Mouse (Mus musculus): ENCODE measurements around the gene Fgfr2. TPM values are rescaled to one million over a fixed set of nuclear protein-coding genes. Genes with fewer than 3 reads are reported as not detected.

The Fgfr2 gene
- polyA plus RNA-seq, 1 experiment from 2014 or later = 20.3 TPM

DNA sequence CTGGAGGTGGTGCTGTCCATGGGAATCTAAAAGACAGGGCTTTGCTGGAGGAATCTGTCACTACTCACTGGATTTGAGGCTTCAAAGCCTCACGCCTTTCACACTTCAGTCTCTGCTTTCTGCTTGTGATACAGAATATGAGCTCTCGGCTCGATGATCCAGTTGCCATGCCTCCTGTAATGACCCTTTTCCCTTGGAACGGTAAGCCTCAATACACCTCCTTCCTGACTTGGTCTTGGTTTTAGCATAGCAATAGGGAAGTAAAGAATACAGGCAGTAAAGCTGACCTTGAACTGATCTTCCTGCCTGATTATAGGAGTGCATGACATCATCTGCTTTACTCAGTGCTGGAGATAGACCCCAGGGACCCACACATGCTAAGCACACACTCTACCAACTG lies 1017.8 kb downstream of the Fgfr2 start:
- Histone ChIP-seq H3K9ac (ENCODE audit: low read length) (no peak overlapping the region), H3K9me3 (replicated peaks; ENCODE audit: control insufficient read depth, low read length) (no peaks in the 10 kb centered on the region), H3K4me1 (ENCODE audit: control insufficient read depth, insufficient read depth, low read length) (no peaks in the 10 kb centered on the region), H3K27ac (ENCODE audit: low read length) (no peak overlapping the region), H3K27me3 (ENCODE audit: control insufficient read depth, insufficient read depth, low read length) (no peaks in the 10 kb centered on the region), H3K4me3 (ENCODE audit: low read length) (no peak overlapping the region), H3K36me3 (ENCODE audit: control insufficient read depth, insufficient read depth) (no peaks in the 10 kb centered on the region), H3K4me2 (ENCODE audit: low read depth, low read length) (no peak overlapping the region)
- ATAC-seq (replicated peaks; ENCODE audit: extremely low read depth, insufficient read depth, low FRiP score) = no peak
- WGBS = 69% methylated on average over 4 of the region's 4 CpGs

DNA sequence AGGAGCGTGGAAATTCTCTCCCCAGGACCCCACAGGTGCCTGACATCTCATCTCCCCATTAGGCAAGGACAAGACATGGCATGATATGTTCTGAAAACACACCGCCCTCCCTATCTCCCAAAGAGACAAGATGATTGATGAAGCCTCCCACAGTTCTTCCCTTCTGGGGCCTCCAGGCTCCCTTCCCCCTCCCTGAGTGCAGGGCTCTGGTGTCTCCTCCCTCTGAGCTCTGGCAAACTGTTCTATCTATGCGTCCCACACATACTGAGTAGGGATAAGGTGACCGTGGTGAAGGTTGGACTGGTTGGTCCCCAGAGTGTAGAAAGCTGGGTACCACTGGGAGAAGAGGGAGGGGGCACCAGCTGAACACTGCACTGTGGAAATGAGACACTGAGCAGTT lies 1024.7 kb downstream of the Fgfr2 start:
- H3K36me3 ChIP-seq (ENCODE audit: control insufficient read depth, insufficient read depth) = no peaks in the 10 kb centered on the region
- H3K4me3 ChIP-seq (ENCODE audit: low read length) = no peak overlapping the region
- H3K9me3 ChIP-seq (replicated peaks; ENCODE audit: control insufficient read depth, low read length) = no peaks in the 10 kb centered on the region
- H3K27me3 ChIP-seq (ENCODE audit: control insufficient read depth, insufficient read depth, low read length) = no peaks in the 10 kb centered on the region
- H3K4me2 ChIP-seq (ENCODE audit: low read depth, low read length) = no peak overlapping the region
- 36% methylated on average over 4 of the region's 4 CpGs for WGBS
- H3K9ac ChIP-seq (ENCODE audit: low read length) = no peak overlapping the region
- no peaks in the 10 kb centered on the region for H3K4me1 ChIP-seq (ENCODE audit: control insufficient read depth, insufficient read depth, low read length)
- ATAC-seq (replicated peaks; ENCODE audit: extremely low read depth, insufficient read depth, low FRiP score) = no peak
- no peak overlapping the region for H3K27ac ChIP-seq (ENCODE audit: low read length)

DNA sequence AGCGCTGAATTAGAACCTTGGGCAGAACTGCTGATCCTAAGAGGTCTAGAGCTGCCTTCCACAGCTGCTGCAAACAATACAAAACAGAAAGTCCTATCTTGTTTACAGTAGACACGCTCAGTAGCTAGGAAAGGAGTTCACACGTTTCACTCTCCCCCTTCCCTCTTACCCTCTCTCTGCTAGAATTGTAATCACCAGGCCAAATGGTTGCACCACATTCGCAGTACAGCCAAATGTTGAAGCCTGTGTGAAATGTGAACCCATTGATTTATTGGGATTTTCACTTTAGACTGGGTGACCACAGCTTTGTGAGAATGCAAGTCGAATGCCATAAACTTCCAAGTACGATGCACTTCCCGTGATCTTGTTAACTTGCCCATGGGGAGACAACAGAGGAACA lies 1028.5 kb downstream of the Fgfr2 start:
- Histone ChIP-seq H3K27me3 (ENCODE audit: control insufficient read depth, insufficient read depth, low read length) (no peaks in the 10 kb centered on the region), H3K36me3 (ENCODE audit: control insufficient read depth, insufficient read depth) (no peaks in the 10 kb centered on the region), H3K27ac (ENCODE audit: low read length) (no peak overlapping the region), H3K4me2 (ENCODE audit: low read depth, low read length) (no peak overlapping the region), H3K9ac (ENCODE audit: low read length) (no peak overlapping the region), H3K4me3 (ENCODE audit: low read length) (no peak overlapping the region), H3K9me3 (replicated peaks; ENCODE audit: control insufficient read depth, low read length) (no peaks in the 10 kb centered on the region), H3K4me1 (ENCODE audit: control insufficient read depth, insufficient read depth, low read length) (no peaks in the 10 kb centered on the region)
- 53% methylated on average over 7 of the region's 7 CpGs for WGBS
- no peak for ATAC-seq (replicated peaks; ENCODE audit: extremely low read depth, insufficient read depth, low FRiP score)

DNA sequence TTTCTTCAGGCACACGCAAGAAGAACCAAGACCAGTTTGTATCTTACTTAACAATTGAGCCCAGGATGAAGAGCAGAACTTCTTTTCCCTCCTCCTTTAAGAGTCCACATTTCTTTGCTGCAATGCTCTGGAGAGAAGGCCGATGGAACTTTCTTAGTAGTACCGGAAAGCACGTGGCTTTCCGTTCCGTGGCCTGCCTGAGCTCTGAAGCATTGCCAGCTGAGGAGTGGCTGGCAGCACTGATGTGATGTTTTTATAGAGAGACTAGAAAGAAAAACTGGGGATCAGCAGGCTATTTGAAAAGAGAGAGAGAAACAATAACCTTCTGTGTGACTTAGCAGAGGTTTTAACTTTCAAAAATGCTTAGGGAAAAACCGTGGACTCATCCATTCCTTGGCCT lies 1031.6 kb downstream of the Fgfr2 start:
- WGBS = 85% methylated on average over 7 of the region's 7 CpGs
- H3K27me3 ChIP-seq (ENCODE audit: control insufficient read depth, insufficient read depth, low read length) = no peaks in the 10 kb centered on the region

DNA sequence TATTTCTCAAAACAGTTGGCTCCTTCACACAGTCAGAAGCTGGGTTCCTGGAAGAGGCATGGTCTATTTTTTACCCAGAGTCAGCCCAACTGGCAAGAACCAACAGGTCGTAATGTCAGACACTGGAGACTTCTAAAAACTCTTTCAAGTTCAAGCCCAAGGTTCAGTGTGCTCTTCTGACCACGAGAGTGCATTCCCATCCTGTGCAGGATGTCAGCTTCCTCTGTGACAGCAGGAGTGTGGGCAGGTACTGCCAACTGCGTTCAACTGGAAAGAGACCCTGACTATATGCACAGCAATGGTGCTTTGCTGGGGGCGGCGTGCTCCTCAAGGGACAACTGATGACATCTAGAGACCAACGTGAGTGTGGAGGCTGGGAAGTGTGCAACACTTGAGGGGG lies 1034.5 kb downstream of the Fgfr2 start:
- Histone ChIP-seq H3K9ac (ENCODE audit: low read length) (no peak overlapping the region), H3K4me3 (ENCODE audit: low read length) (no peak overlapping the region), H3K36me3 (ENCODE audit: control insufficient read depth, insufficient read depth) (no peaks in the 10 kb centered on the region), H3K9me3 (replicated peaks; ENCODE audit: control insufficient read depth, low read length) (0 out of 2 replicates have a peak, but pooled peaks cover 2% of the 10 kb centered on the region), H3K4me2 (ENCODE audit: low read depth, low read length) (no peak overlapping the region), H3K27me3 (ENCODE audit: control insufficient read depth, insufficient read depth, low read length) (no peaks in the 10 kb centered on the region), H3K27ac (ENCODE audit: low read length) (no peak overlapping the region), H3K4me1 (ENCODE audit: control insufficient read depth, insufficient read depth, low read length) (no peaks in the 10 kb centered on the region)
- WGBS = 56% methylated on average over 6 of the region's 6 CpGs
- ATAC-seq (replicated peaks; ENCODE audit: extremely low read depth, insufficient read depth, low FRiP score) = no peak

More for the DNA sequence above, 1031.6 kb downstream of the Fgfr2 start:
- no peaks in the 10 kb centered on the region for H3K9me3 ChIP-seq (replicated peaks; ENCODE audit: control insufficient read depth, low read length)
- no peak overlapping the region for H3K9ac ChIP-seq (ENCODE audit: low read length)
- H3K27ac ChIP-seq (ENCODE audit: low read length) = no peak overlapping the region
- H3K4me1 ChIP-seq (ENCODE audit: control insufficient read depth, insufficient read depth, low read length) = no peaks in the 10 kb centered on the region
- no peaks in the 10 kb centered on the region for H3K36me3 ChIP-seq (ENCODE audit: control insufficient read depth, insufficient read depth)
- H3K4me3 ChIP-seq (ENCODE audit: low read length) = no peak overlapping the region
- H3K4me2 ChIP-seq (ENCODE audit: low read depth, low read length) = no peak overlapping the region
- no peak for ATAC-seq (replicated peaks; ENCODE audit: extremely low read depth, insufficient read depth, low FRiP score)

DNA sequence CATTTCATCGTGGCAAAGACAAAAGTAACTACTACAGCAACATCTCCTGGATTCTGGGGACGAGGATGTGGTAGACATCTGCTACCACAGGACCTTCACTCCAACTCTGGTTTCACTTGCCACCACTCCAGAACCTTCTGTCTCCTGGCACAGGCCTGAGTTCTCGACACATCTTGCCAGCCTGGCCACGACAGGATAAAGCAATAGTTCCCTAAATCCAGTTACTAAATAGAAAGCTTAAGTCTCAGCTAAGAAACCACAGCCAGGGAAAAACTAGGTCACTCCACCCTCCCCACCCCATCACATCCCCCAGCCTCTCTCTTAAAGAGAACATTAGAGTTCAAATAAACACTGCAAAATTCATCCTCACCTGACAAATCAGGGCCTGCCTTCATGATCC lies 1035.0 kb downstream of the Fgfr2 start:
- Histone ChIP-seq H3K27ac (ENCODE audit: low read length) (no peak overlapping the region), H3K9me3 (replicated peaks; ENCODE audit: control insufficient read depth, low read length) (0 out of 2 replicates have a peak, but pooled peaks cover 2% of the 10 kb centered on the region), H3K36me3 (ENCODE audit: control insufficient read depth, insufficient read depth) (no peaks in the 10 kb centered on the region), H3K9ac (ENCODE audit: low read length) (no peak overlapping the region), H3K27me3 (ENCODE audit: control insufficient read depth, insufficient read depth, low read length) (no peaks in the 10 kb centered on the region), H3K4me3 (ENCODE audit: low read length) (no peak overlapping the region), H3K4me1 (ENCODE audit: control insufficient read depth, insufficient read depth, low read length) (no peaks in the 10 kb centered on the region), H3K4me2 (ENCODE audit: low read depth, low read length) (no peak overlapping the region)
- 68% methylated on average over 4 of the region's 4 CpGs for WGBS
- ATAC-seq (replicated peaks; ENCODE audit: extremely low read depth, insufficient read depth, low FRiP score) = no peak

DNA sequence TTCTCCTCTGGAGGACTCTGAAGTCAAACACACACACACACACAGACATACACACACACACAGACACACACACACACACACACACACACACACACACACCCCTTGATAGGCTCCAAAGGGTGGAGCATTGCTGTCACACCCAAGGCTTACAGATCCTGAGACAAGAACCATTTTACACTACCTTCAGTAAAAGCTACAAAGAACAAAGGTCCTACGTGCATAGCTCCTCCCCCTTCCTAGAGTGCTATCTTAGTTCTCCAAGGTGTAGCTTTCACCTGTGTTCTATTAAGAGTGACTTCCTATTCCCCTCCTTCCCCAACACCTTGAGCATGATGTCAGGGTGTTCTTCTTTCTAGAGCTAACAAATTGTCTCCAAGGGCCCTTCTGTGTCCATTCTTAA lies 1047.3 kb downstream of the Fgfr2 start:
- Histone ChIP-seq H3K27me3 (ENCODE audit: control insufficient read depth, insufficient read depth, low read length) (no peaks in the 10 kb centered on the region), H3K4me1 (ENCODE audit: control insufficient read depth, insufficient read depth, low read length) (no peaks in the 10 kb centered on the region)
- 55% methylated on average over 1 of the region's 1 CpGs for WGBS

DNA sequence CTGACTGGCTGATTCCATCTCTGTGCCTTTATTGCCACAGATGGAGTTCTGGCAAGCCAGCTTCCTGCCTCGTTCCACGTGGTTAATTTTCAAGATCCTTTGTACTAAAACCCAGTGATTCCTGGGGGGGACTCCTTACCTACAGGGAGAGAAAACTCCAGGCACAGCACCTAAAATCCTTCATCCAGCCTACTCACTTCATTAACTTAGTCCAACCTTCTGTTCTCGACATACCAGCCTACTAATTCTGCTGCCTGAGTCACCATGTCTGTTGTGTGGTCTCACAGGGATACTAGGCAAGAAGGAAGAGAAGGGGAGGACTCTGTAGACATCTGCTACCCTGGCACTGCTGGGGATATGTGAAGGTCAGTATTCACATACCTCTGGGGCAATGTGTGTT lies 1048.6 kb downstream of the Fgfr2 start:
- no peak overlapping the region for H3K4me2 ChIP-seq (ENCODE audit: low read depth, low read length)
- 0 out of 2 replicates have a peak, but pooled peaks cover 3% of the 10 kb centered on the region for H3K9me3 ChIP-seq (replicated peaks; ENCODE audit: control insufficient read depth, low read length)
- H3K27ac ChIP-seq (ENCODE audit: low read length) = no peak overlapping the region
- ATAC-seq (replicated peaks; ENCODE audit: extremely low read depth, insufficient read depth, low FRiP score) = no peak
- H3K36me3 ChIP-seq (ENCODE audit: control insufficient read depth, insufficient read depth) = no peaks in the 10 kb centered on the region
- no peak overlapping the region for H3K9ac ChIP-seq (ENCODE audit: low read length)
- no peaks in the 10 kb centered on the region for H3K4me1 ChIP-seq (ENCODE audit: control insufficient read depth, insufficient read depth, low read length)
- no peak overlapping the region for H3K4me3 ChIP-seq (ENCODE audit: low read length)
- H3K27me3 ChIP-seq (ENCODE audit: control insufficient read depth, insufficient read depth, low read length) = no peaks in the 10 kb centered on the region
- WGBS = 68% methylated on average over 3 of the region's 3 CpGs

More for the DNA sequence above, 1047.3 kb downstream of the Fgfr2 start:
- ATAC-seq (replicated peaks; ENCODE audit: extremely low read depth, insufficient read depth, low FRiP score) = no peak
- Histone ChIP-seq H3K9ac (ENCODE audit: low read length) (no peak overlapping the region), H3K4me3 (ENCODE audit: low read length) (no peak overlapping the region), H3K4me2 (ENCODE audit: low read depth, low read length) (no peak overlapping the region), H3K36me3 (ENCODE audit: control insufficient read depth, insufficient read depth) (no peaks in the 10 kb centered on the region), H3K27ac (ENCODE audit: low read length) (no peak overlapping the region), H3K9me3 (replicated peaks; ENCODE audit: control insufficient read depth, low read length) (0 out of 2 replicates have a peak, but pooled peaks cover 3% of the 10 kb centered on the region)

DNA sequence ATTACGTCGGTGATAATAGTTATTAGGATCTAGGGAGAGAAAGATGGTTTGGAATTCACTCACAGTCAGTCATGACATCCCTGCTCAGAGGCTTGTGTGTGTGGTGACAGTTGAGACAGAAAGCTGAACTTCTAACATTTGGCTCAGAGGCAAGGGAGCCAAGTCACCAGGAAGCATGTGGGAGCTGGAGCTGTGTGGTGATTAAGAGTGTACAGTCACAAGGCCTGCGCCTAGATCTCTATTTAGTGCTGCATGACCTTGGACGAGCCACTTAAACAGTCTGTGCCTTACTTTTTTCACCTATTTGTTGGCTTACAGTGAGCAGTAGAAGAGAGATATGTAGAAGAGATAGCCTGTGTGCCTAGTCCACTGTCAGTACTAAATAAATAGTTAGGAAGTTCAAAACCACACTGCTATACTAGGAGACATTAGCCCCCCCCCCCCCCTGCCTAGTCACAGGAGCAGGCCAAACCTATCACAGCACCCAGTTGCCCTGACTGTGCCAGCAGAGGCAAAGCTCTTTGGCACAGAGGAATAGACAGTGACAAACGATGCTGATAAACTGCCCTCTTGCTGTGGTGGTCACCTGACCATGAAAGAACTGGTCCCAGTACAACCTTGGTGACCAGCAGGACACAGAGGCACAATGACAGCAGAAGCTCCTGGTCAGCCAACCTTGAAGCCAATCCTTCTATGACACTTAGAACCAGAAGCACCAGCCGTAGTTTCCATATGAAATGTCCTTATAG lies 1052.1 kb downstream of the Fgfr2 start:
- Histone ChIP-seq H3K27me3 (ENCODE audit: control insufficient read depth, insufficient read depth, low read length) (no peaks in the 10 kb centered on the region), H3K4me2 (ENCODE audit: low read depth, low read length) (no peak overlapping the region), H3K36me3 (ENCODE audit: control insufficient read depth, insufficient read depth) (no peaks in the 10 kb centered on the region), H3K4me3 (ENCODE audit: low read length) (no peak overlapping the region), H3K9ac (ENCODE audit: low read length) (no peak overlapping the region), H3K9me3 (replicated peaks; ENCODE audit: control insufficient read depth, low read length) (no peaks in the 10 kb centered on the region), H3K4me1 (ENCODE audit: control insufficient read depth, insufficient read depth, low read length) (no peaks in the 10 kb centered on the region), H3K27ac (ENCODE audit: low read length) (no peak overlapping the region)
- ATAC-seq (replicated peaks; ENCODE audit: extremely low read depth, insufficient read depth, low FRiP score) = no peak
- WGBS = 78% methylated on average over 6 of the region's 6 CpGs
